Mouse (Mus musculus): Measurements from ENCODE around the gene Psmc6.

Gene Psmc6

GRCm38 (mm10) chr14:45329589-45330181 lies at the start of gene Psmc6:
Gene Psmc6 (plus strand): TSS chr14:45329788.
- DNase-seq = peak; percentile 91 to 96

GRCm38 (mm10) chr14:45282066-45282465 lies 47.5 kb upstream of the Psmc6 start:
- no peak for DNase-seq

GRCm38 (mm10) chr14:45291608-45292007 lies 38.0 kb upstream of the Psmc6 start:
- no peak for DNase-seq

- no peak for DNase-seq
These were observed 25.6 kb upstream of the Psmc6 start for GRCm38 (mm10) chr14:45303939-45304338.

- no peak for DNase-seq
These were observed 25.2 kb upstream of the Psmc6 start for GRCm38 (mm10) chr14:45304389-45304788.

- DNase-seq = no peak
These were observed 23.7 kb upstream of the Psmc6 start for GRCm38 (mm10) chr14:45305852-45306251.

- no peak for DNase-seq
These were observed 21.8 kb upstream of the Psmc6 start for GRCm38 (mm10) chr14:45307630-45308328.

GRCm38 (mm10) chr14:45309646-45310045 lies 19.9 kb upstream of the Psmc6 start:
- DNase-seq = peak; percentile 53 to 55

GRCm38 (mm10) chr14:45310101-45310500 lies 19.5 kb upstream of the Psmc6 start:
- DNase-seq = no peak

GRCm38 (mm10) chr14:45316927-45317326 lies 12.7 kb upstream of the Psmc6 start:
- no peak for DNase-seq

GRCm38 (mm10) chr14:45317921-45318411 lies 11.6 kb upstream of the Psmc6 start:
- DNase-seq = peak in 1 of 2 experiments; percentile 50

GRCm38 (mm10) chr14:45318426-45319236 lies 11.0 kb upstream of the Psmc6 start, which contains the start of gene Ero1l:
Gene Ero1l (minus strand): TSS chr14:45318771.
- peak; percentile 85 to 93 for DNase-seq

GRCm38 (mm10) chr14:45319237-45319610 lies 10.4 kb upstream of the Psmc6 start:
- no peak for DNase-seq

- no peak for DNase-seq
These were observed 9.5 kb upstream of the Psmc6 start for GRCm38 (mm10) chr14:45320111-45320510.

GRCm38 (mm10) chr14:45321067-45321466 lies 8.5 kb upstream of the Psmc6 start:
- DNase-seq = no peak

GRCm38 (mm10) chr14:45321622-45322021 lies 8.0 kb upstream of the Psmc6 start:
- DNase-seq = no peak

GRCm38 (mm10) chr14:45322450-45322849 lies 7.1 kb upstream of the Psmc6 start:
- DNase-seq = no peak

- DNase-seq = no peak
These were observed 6.3 kb upstream of the Psmc6 start for GRCm38 (mm10) chr14:45323320-45323719.

GRCm38 (mm10) chr14:45325471-45325870 lies 4.1 kb upstream of the Psmc6 start:
- DNase-seq = no peak

- DNase-seq = no peak
These were observed 1.4 kb upstream of the Psmc6 start for GRCm38 (mm10) chr14:45328072-45328713.

GRCm38 (mm10) chr14:45329018-45329588 lies 485 bp upstream of the Psmc6 start:
- DNase-seq = no peak

Measured in cerebellum, adult 18-20 months (tissue).